Mouse (Mus musculus): ENCODE data around the gene Ifi35. TPM values are rescaled to one million over a fixed set of nuclear protein-coding genes. Genes with fewer than 3 reads are reported as not detected.
"Not testable (repeated sequence)": the region's sequence is repeated elsewhere in the genome, so short reads cannot be mapped to it uniquely, and the experiment has no call there.

Gene Ifi35
- total and polyA plus RNA-seq, 3 experiments: 28.1 to 48.4 (median 34.3) TPM

- H3K27me3 ChIP-seq (ENCODE audit: insufficient read depth, low read length): peaks cover 3% of the 10 kb centered on the region; the same call in 1 of the 2 replicates
- peaks cover 54% of the 10 kb centered on the region for H3K4me1 ChIP-seq (ENCODE audit: insufficient read depth, low read depth, low read length)
- TF ChIP-seq CTCF (IDR thresholded peaks at IDR 0.05; ENCODE audit: low read depth, low read length) (no peak), GATA1 (IDR thresholded peaks at IDR 0.05; ENCODE audit: borderline replicate concordance, low read length) (no peak), POLR2AphosphoS5 (IDR thresholded peaks at IDR 0.05; ENCODE audit: insufficient replicate concordance, low read depth, low read length) (no peak), TAL1 (conservative IDR thresholded peaks at IDR 0.05; ENCODE audit: low read depth, low read length) (no peak), GATA2 (IDR thresholded peaks at IDR 0.05; ENCODE audit: borderline replicate concordance, low read depth, low read length) (no peak)
- H3K36me3 ChIP-seq (replicated peaks): peaks cover 29% of the 10 kb centered on the region
- DNase-seq (ENCODE audit: low spot score) (no peak), ATAC-seq (ENCODE audit: extremely low read depth, insufficient number of reproducible peaks, low FRiP score, poor library complexity, severe bottlenecking) (no peak)
- no peak overlapping the region for H3K4me3 ChIP-seq (ENCODE audit: low read depth, low read length)
- no peaks in the 10 kb centered on the region for H3K9me3 ChIP-seq (replicated peaks)
Measured at GRCm38 (mm10) chr11:101472336-101472735, 24.1 kb downstream of the Ifi35 start.

- H3K4me3 ChIP-seq (ENCODE audit: low read depth, low read length); H3K9me3 ChIP-seq (replicated peaks); DNase-seq (ENCODE audit: low spot score); H3K27me3 ChIP-seq (ENCODE audit: insufficient read depth, low read length); ATAC-seq (ENCODE audit: extremely low read depth, insufficient number of reproducible peaks, low FRiP score, poor library complexity, severe bottlenecking): not testable (repeated sequence)
- H3K4me1 ChIP-seq (ENCODE audit: insufficient read depth, low read depth, low read length): peaks cover 55% of the 10 kb centered on the region
- peaks cover 29% of the 10 kb centered on the region for H3K36me3 ChIP-seq (replicated peaks)
Measured at GRCm38 (mm10) chr11:101473686-101474085, 25.5 kb downstream of the Ifi35 start.

GRCm38 (mm10) chr11:101474298-101474697 lies 26.1 kb downstream of the Ifi35 start:
- H3K9me3 ChIP-seq (replicated peaks): no peaks in the 10 kb centered on the region
- H3K4me3 ChIP-seq (ENCODE audit: low read depth, low read length): no peak overlapping the region
- H3K4me1 ChIP-seq (ENCODE audit: insufficient read depth, low read depth, low read length): peaks cover 57% of the 10 kb centered on the region
- DNase-seq (ENCODE audit: low spot score) (no peak), ATAC-seq (ENCODE audit: extremely low read depth, insufficient number of reproducible peaks, low FRiP score, poor library complexity, severe bottlenecking) (no peak)
- H3K36me3 ChIP-seq (replicated peaks): peaks cover 29% of the 10 kb centered on the region
- TF ChIP-seq TAL1 (conservative IDR thresholded peaks at IDR 0.05; ENCODE audit: low read depth, low read length) (no peak), GATA2 (IDR thresholded peaks at IDR 0.05; ENCODE audit: borderline replicate concordance, low read depth, low read length) (no peak), POLR2AphosphoS5 (IDR thresholded peaks at IDR 0.05; ENCODE audit: insufficient replicate concordance, low read depth, low read length) (no peak), CTCF (IDR thresholded peaks at IDR 0.05; ENCODE audit: low read depth, low read length) (no peak), GATA1 (IDR thresholded peaks at IDR 0.05; ENCODE audit: borderline replicate concordance, low read length) (no peak)
- peaks cover 7% of the 10 kb centered on the region; the same call in 1 of the 2 replicates for H3K27me3 ChIP-seq (ENCODE audit: insufficient read depth, low read length)

GRCm38 (mm10) chr11:101476361-101476760 lies 28.2 kb downstream of the Ifi35 start:
- not testable (repeated sequence) for H3K27me3 ChIP-seq (ENCODE audit: insufficient read depth, low read length); DNase-seq (ENCODE audit: low spot score); H3K4me3 ChIP-seq (ENCODE audit: low read depth, low read length); ATAC-seq (ENCODE audit: extremely low read depth, insufficient number of reproducible peaks, low FRiP score, poor library complexity, severe bottlenecking); H3K9me3 ChIP-seq (replicated peaks)
- Histone ChIP-seq H3K4me1 (ENCODE audit: insufficient read depth, low read depth, low read length) (peaks cover 62% of the 10 kb centered on the region), H3K36me3 (replicated peaks) (peaks cover 12% of the 10 kb centered on the region)

- DNase-seq (ENCODE audit: low spot score) (no peak), ATAC-seq (ENCODE audit: extremely low read depth, insufficient number of reproducible peaks, low FRiP score, poor library complexity, severe bottlenecking) (no peak)
- Histone ChIP-seq H3K9me3 (replicated peaks) (no peaks in the 10 kb centered on the region), H3K27me3 (ENCODE audit: insufficient read depth, low read length) (peaks cover 3% of the 10 kb centered on the region; the same call in 1 of the 2 replicates), H3K36me3 (replicated peaks) (peaks cover 4% of the 10 kb centered on the region), H3K4me3 (ENCODE audit: low read depth, low read length) (no peak overlapping the region), H3K4me1 (ENCODE audit: insufficient read depth, low read depth, low read length) (peaks cover 60% of the 10 kb centered on the region)
- TF ChIP-seq CTCF (IDR thresholded peaks at IDR 0.05; ENCODE audit: low read depth, low read length) (no peak), GATA2 (IDR thresholded peaks at IDR 0.05; ENCODE audit: borderline replicate concordance, low read depth, low read length) (no peak), GATA1 (IDR thresholded peaks at IDR 0.05; ENCODE audit: borderline replicate concordance, low read length) (no peak), POLR2AphosphoS5 (IDR thresholded peaks at IDR 0.05; ENCODE audit: insufficient replicate concordance, low read depth, low read length) (no peak)
Measured at GRCm38 (mm10) chr11:101477194-101477551, 29.0 kb downstream of the Ifi35 start.

GRCm38 (mm10) chr11:101477552-101478211 lies 29.5 kb downstream of the Ifi35 start:
- peaks cover 55% of the 10 kb centered on the region for H3K4me1 ChIP-seq (ENCODE audit: insufficient read depth, low read depth, low read length)
- peaks cover 3% of the 10 kb centered on the region; the same call in 1 of the 2 replicates for H3K27me3 ChIP-seq (ENCODE audit: insufficient read depth, low read length)

GRCm38 (mm10) chr11:101479171-101479635 lies 31.0 kb downstream of the Ifi35 start:
- Histone ChIP-seq H3K4me3 (ENCODE audit: low read depth, low read length) (no peak overlapping the region), H3K4me1 (ENCODE audit: insufficient read depth, low read depth, low read length) (peaks cover 61% of the 10 kb centered on the region), H3K27me3 (ENCODE audit: insufficient read depth, low read length) (peaks cover 3% of the 10 kb centered on the region; the same call in 1 of the 2 replicates), H3K36me3 (replicated peaks) (no peaks in the 10 kb centered on the region), H3K9me3 (replicated peaks) (no peaks in the 10 kb centered on the region)
- no peak for ATAC-seq (ENCODE audit: extremely low read depth, insufficient number of reproducible peaks, low FRiP score, poor library complexity, severe bottlenecking)
- no peak for TF ChIP-seq GATA1 (IDR thresholded peaks at IDR 0.05; ENCODE audit: borderline replicate concordance, low read length)
- TF ChIP-seq POLR2AphosphoS5 (IDR thresholded peaks at IDR 0.05; ENCODE audit: insufficient replicate concordance, low read depth, low read length): no peak
- no peak for TF ChIP-seq CTCF (IDR thresholded peaks at IDR 0.05; ENCODE audit: low read depth, low read length)
- TF ChIP-seq TAL1 (conservative IDR thresholded peaks at IDR 0.05; ENCODE audit: low read depth, low read length): no peak
- no peak for TF ChIP-seq GATA2 (IDR thresholded peaks at IDR 0.05; ENCODE audit: borderline replicate concordance, low read depth, low read length)
- no peak for DNase-seq (ENCODE audit: low spot score)

More at GRCm38 (mm10) chr11:101477552-101478211, 29.5 kb downstream of the Ifi35 start:
- no peak for ATAC-seq (ENCODE audit: extremely low read depth, insufficient number of reproducible peaks, low FRiP score, poor library complexity, severe bottlenecking)
- TF ChIP-seq GATA2 (IDR thresholded peaks at IDR 0.05; ENCODE audit: borderline replicate concordance, low read depth, low read length): no peak
- TF ChIP-seq TAL1 (conservative IDR thresholded peaks at IDR 0.05; ENCODE audit: low read depth, low read length): no peak
- TF ChIP-seq CTCF (IDR thresholded peaks at IDR 0.05; ENCODE audit: low read depth, low read length): no peak
- TF ChIP-seq GATA1 (IDR thresholded peaks at IDR 0.05; ENCODE audit: borderline replicate concordance, low read length): no peak
- TF ChIP-seq POLR2AphosphoS5 (IDR thresholded peaks at IDR 0.05; ENCODE audit: insufficient replicate concordance, low read depth, low read length): no peak
- H3K4me3 ChIP-seq (ENCODE audit: low read depth, low read length): no peak overlapping the region
- no peak for DNase-seq (ENCODE audit: low spot score)
- no peaks in the 10 kb centered on the region for H3K9me3 ChIP-seq (replicated peaks)
- no peaks in the 10 kb centered on the region for H3K36me3 ChIP-seq (replicated peaks)

Measured in G1E (cell line).